Comparison of ENCODE assay signal across 18 mouse cellular contexts in the genomic region with DNA sequence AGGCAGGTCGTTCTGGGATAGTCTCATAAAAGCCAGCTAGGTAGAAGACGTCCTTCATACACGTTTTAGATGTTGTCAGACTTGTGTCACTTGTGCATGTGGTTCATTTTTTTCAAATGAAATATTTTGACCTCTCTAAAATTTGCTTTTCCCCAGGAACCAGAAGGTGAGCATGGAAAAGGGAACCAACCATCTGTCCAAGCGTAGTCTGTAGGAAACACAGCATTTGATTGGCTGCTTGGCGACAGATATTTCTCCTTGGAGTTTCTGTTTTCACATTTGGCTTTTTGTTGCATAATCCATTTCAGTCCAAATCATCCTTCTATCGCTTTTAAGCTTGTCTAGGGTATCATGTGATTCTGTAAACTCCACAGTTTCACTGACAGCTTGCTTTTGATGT. TPM values are rescaled to one million over a fixed set of nuclear protein-coding genes. Genes with fewer than 3 reads are reported as not detected.
"Had no signal": no experiment of that assay in that cellular context is flagged by ENCODE, and none has a peak within 500 bp of the region (broad histone marks: within the 10 kb centered on the region; RNA-seq: fewer than 3 reads in every experiment).

No protein-coding gene starts in this region.

- H3K27ac ChIP-seq: kidney, postnatal 0 days; limb, embryonic 13.5 days; liver, embryonic 13.5 days; lung, embryonic 15.5 days; midbrain, embryonic 12.5 days; neural tube, embryonic 13.5 days had no signal

- DNase-seq: kidney, adult 9 months; kidney, postnatal 36 days; layer of hippocampus, adult 9-11 months; left cerebral cortex, postnatal 4 days; liver, embryonic 13.5 days; liver, postnatal 0 days; lung, postnatal 14 days; retina, postnatal 1 day; right cerebral cortex, postnatal 4 days; spleen, adult 18-20 months; thymus, adult 18-20 months; thymus, postnatal 25 days had no signal

- H3K4me3 ChIP-seq: limb, embryonic 13.5 days; liver, embryonic 13.5 days; lung, embryonic 15.5 days; midbrain, embryonic 12.5 days; neural tube, embryonic 13.5 days had no signal

RNA-seq across cellular contexts. Expression of gene Ptchd4, which starts 20.8 kb away (rescaled TPM):
- total RNA-seq: megakaryocyte-erythroid progenitor cell, adult 5-6 weeks had no signal
- polyA plus RNA-seq: liver, embryonic 13.5 days; liver, postnatal 0 days had no signal
